Mouse (Mus musculus) megakaryocyte, embryonic 14.5 days (primary cell): ENCODE measurements at regions not wholly inside any gene's neighbourhood (a gene's known extent, or its start where the extent isn't known, plus 50 kb on each side); places are given as distances from the start of the nearest gene placed in this dataset.

Source experiments
- FLI1 ChIP-seq: IDR thresholded peaks from 2 replicates; pipeline ENCODE4 v1.6.1; 2012; ENCODE audit warnings: low read length, inconsistent platforms, mixed read lengths
- GATA1 ChIP-seq: IDR thresholded peaks from 3 replicates; pipeline ENCODE4 v1.6.1; 2012; ENCODE audit warnings: mixed read lengths, low read length, inconsistent platforms, borderline replicate concordance

DNA sequence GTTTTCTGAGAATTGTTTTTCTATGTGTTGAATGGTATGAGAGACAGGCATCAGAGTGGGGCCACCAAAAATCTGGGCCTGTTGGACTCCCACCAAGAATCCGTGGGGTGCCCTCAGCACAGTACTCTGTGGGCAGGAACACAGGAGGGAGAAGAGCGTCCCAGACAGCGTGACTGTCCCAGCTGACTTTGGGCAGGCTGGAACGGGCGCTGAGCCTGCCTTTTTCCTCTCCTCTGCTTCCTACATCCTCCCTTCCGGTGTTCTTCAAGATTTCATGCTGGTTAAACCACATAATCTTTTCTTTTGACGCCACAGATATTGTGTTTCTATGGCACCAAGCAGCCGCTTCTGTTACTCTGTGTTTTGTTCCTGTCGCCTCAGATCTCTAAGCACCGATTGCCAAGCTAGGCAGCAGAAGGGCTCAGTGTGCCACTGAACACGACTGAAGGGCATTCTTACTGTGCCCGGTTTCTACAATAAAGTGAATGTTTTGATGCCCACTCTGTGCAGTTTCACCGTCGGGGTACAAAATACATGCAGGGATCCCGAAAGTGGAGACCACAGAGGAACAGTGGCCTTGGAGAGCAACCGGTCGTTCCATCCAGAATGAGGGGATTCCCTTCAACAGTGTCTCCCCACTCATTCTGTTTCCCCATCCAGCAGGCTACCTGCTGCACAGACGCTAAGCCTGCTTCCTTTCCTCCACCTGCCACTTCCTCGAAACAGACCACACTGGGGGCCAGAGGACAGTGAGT is 124.6 kb upstream of the Igfbp7 start:
- TF ChIP-seq FLI1 = no peak
- no peak for TF ChIP-seq GATA1
